Mouse (Mus musculus) MEL (cell line): ENCODE data around the gene Npl. TPM values are rescaled to one million over a fixed set of nuclear protein-coding genes. Genes with fewer than 3 reads are reported as not detected.

Source experiments
- DNase-seq: peaks from one replicate; pipeline ENCODE4 v3.0.0; 2011; ENCODE audit warnings: low read depth, low spot score
- H3K27ac ChIP-seq: 2 replicates; pipeline ENCODE4 v1.5.1; 2012; ENCODE audit warnings: low read depth, mild to moderate bottlenecking, control low read depth, low read length, moderate library complexity; ENCODE audit not compliant: control insufficient read depth
- H3K27me3 ChIP-seq, 2 experiments: fragments of 150-350 bp in 1 of 2; sonication (generic) in 1 of 2; 2 replicates each; pipeline ENCODE4 v1.6.1; 2012; ENCODE audit warnings: low read length in 2 of 2, mild to moderate bottlenecking in 2 of 2, improper control_type of control experiment in 1 of 2, moderate library complexity in 1 of 2; ENCODE audit not compliant: insufficient read depth in 2 of 2, control insufficient read depth in 1 of 2
- H3K36me3 ChIP-seq, 2 experiments: 2 replicates each; pipeline ENCODE4 v1.6.1; 2012 to 2014; ENCODE audit warnings: low read length in 2 of 2, improper control_type of control experiment in 1 of 2, inconsistent platforms in 1 of 2, mild to moderate bottlenecking in 1 of 2; ENCODE audit not compliant: insufficient read depth in 2 of 2, control insufficient read depth in 1 of 2
- H3K4me1 ChIP-seq, 2 experiments: fragments of 150-350 bp in 1 of 2; sonication (generic) in 1 of 2; 2 replicates each; pipeline ENCODE4 v1.6.1; 2012; ENCODE audit warnings: low read length in 2 of 2, improper control_type of control experiment in 1 of 2, mild to moderate bottlenecking in 1 of 2; ENCODE audit not compliant: insufficient read depth in 2 of 2, control insufficient read depth in 1 of 2
- H3K4me3 ChIP-seq, 2 experiments: fragments of 150-350 bp in 1 of 2; sonication (generic) in 1 of 2; 2 replicates each; pipeline ENCODE4 v1.5.1; 2012; ENCODE audit warnings: low read depth in 2 of 2, low read length in 2 of 2, mild to moderate bottlenecking in 2 of 2, moderate library complexity in 2 of 2, control low read depth in 1 of 2, improper control_type of control experiment in 1 of 2; ENCODE audit not compliant: control insufficient read depth in 1 of 2, insufficient read depth in 1 of 2
- H3K79me2 ChIP-seq: 2 replicates; pipeline ENCODE4 v1.6.1; 2012; ENCODE audit warnings: mild to moderate bottlenecking, low read length, moderate library complexity; ENCODE audit not compliant: control insufficient read depth, poor library complexity, insufficient read depth
- H3K9ac ChIP-seq: 2 replicates; pipeline ENCODE4 v1.6.1; 2012; ENCODE audit warnings: low read depth, mild to moderate bottlenecking, control low read depth, low read length, moderate library complexity; ENCODE audit not compliant: control insufficient read depth, poor library complexity, severe bottlenecking
- H3K9me3 ChIP-seq: fragments of 150-350 bp; sonication (generic); replicated peaks from 2 replicates; pipeline ENCODE4 v1.6.1; 2012; ENCODE audit warnings: mild to moderate bottlenecking, low read length, improper control_type of control experiment, moderate library complexity; ENCODE audit not compliant: insufficient read depth
- CHD1 ChIP-seq: IDR thresholded peaks from 2 replicates; pipeline ENCODE4 v1.6.1; 2012; ENCODE audit warnings: low read depth, mild to moderate bottlenecking, inconsistent platforms, low read length, improper control_type of control experiment
- ETS1 ChIP-seq: IDR thresholded peaks from 2 replicates; pipeline ENCODE4 v1.6.1; 2012; ENCODE audit warnings: low read depth, mild to moderate bottlenecking, inconsistent platforms, low read length, improper control_type of control experiment, moderate library complexity
- GABPA ChIP-seq: IDR thresholded peaks from 2 replicates; pipeline ENCODE4 v1.6.1; 2012; ENCODE audit warnings: low read depth, mild to moderate bottlenecking, inconsistent platforms, low read length, improper control_type of control experiment, moderate library complexity
- KAT2A ChIP-seq: conservative IDR thresholded peaks from 2 replicates; pipeline ENCODE4 v1.6.1; 2012; ENCODE audit warnings: low read depth, low read length, improper control_type of control experiment, inconsistent platforms
- MXI1 ChIP-seq: IDR thresholded peaks from 2 replicates; pipeline ENCODE4 v1.6.1; 2011; ENCODE audit warnings: mild to moderate bottlenecking, low read depth, low read length, improper control_type of control experiment
- MYB ChIP-seq: IDR thresholded peaks from 2 replicates; pipeline ENCODE4 v1.6.1; 2011; ENCODE audit warnings: mild to moderate bottlenecking, low read depth, low read length, improper control_type of control experiment
- MYC ChIP-seq: IDR thresholded peaks from 2 replicates; pipeline ENCODE4 v1.6.1; 2011; ENCODE audit warnings: low read depth, mild to moderate bottlenecking, low read length, improper control_type of control experiment, moderate library complexity
- POLR2A ChIP-seq, 2 experiments: IDR thresholded peaks; 2 replicates each; pipeline ENCODE4 v1.6.1; 2011 to 2012; ENCODE audit warnings: low read length in 2 of 2, mild to moderate bottlenecking in 2 of 2, control low read depth in 1 of 2, improper control_type of control experiment in 1 of 2, low read depth in 1 of 2, moderate library complexity in 1 of 2; ENCODE audit not compliant: control insufficient read depth in 1 of 2, insufficient read depth in 1 of 2, poor library complexity in 1 of 2
- POLR2AphosphoS2 ChIP-seq: IDR thresholded peaks from 2 replicates; pipeline ENCODE4 v1.6.1; 2011; ENCODE audit warnings: low read length, improper control_type of control experiment
- RAD21 ChIP-seq: IDR thresholded peaks from 2 replicates; pipeline ENCODE4 v1.6.1; 2011; ENCODE audit warnings: mild to moderate bottlenecking, low read depth, low read length, improper control_type of control experiment
- SIN3A ChIP-seq: IDR thresholded peaks from 2 replicates; pipeline ENCODE4 v1.6.1; 2012; ENCODE audit warnings: low read length, improper control_type of control experiment, inconsistent platforms
- TAL1 ChIP-seq: IDR thresholded peaks from 2 replicates; pipeline ENCODE4 v1.6.1; 2012; ENCODE audit warnings: mild to moderate bottlenecking, inconsistent platforms, low read length, moderate library complexity, mixed read lengths
- TCF12 ChIP-seq: IDR thresholded peaks from 2 replicates; pipeline ENCODE4 v1.6.1; 2014; ENCODE audit warnings: low read depth, mild to moderate bottlenecking, inconsistent platforms, low read length, improper control_type of control experiment, moderate library complexity
- USF1 ChIP-seq: IDR thresholded peaks from 2 replicates; pipeline ENCODE4 v1.6.1; 2014; ENCODE audit warnings: low read depth, mild to moderate bottlenecking, inconsistent platforms, low read length, improper control_type of control experiment, moderate library complexity
- USF2 ChIP-seq, 2 experiments: IDR thresholded peaks; 2 replicates each; pipeline ENCODE4 v1.6.1; 2011 to 2012; ENCODE audit warnings: improper control_type of control experiment in 2 of 2, low read length in 2 of 2, borderline replicate concordance in 1 of 2, inconsistent platforms in 1 of 2, low read depth in 1 of 2, mild to moderate bottlenecking in 1 of 2; ENCODE audit not compliant: insufficient read depth in 1 of 2
- ZC3H11A ChIP-seq: IDR thresholded peaks from 2 replicates; pipeline ENCODE4 v1.6.1; 2012; ENCODE audit warnings: low read depth, mild to moderate bottlenecking, inconsistent platforms, low read length, improper control_type of control experiment
- ZKSCAN1 ChIP-seq: IDR thresholded peaks from 2 replicates; pipeline ENCODE4 v1.6.1; 2012; ENCODE audit warnings: low read depth, mild to moderate bottlenecking, inconsistent platforms, low read length, improper control_type of control experiment, moderate library complexity
- polyA plus RNA-seq, 2 experiments: library from polyadenylated mRNA; stranded (reverse) in 1 of 2; unstranded in 1 of 2; fragments of >175 nt in 1 of 2; fragments of >200 nt in 1 of 2; gene quantifications; 2 replicates each; pipeline versions ENCODE4 v1.2.1 to v1.2.4; 2012; ENCODE audit warnings: low replicate concordance in 2 of 2, low read depth in 1 of 2; ENCODE audit not compliant: insufficient read length in 2 of 2, insufficient read depth in 1 of 2, missing spikeins in 1 of 2
- total RNA-seq: library from RNA; depleted of rRNA; stranded (reverse); fragments of 300-350 nt; gene quantifications from 2 replicates; pipeline ENCODE4 v1.2.3, GENCODE M21; 2012

Npl gene
- total and polyA plus RNA-seq, 3 experiments = 0.08 TPM; not detected in 2

GRCm38 (mm10) chr1:153540753-153541152, 9.1 kb downstream of the Npl start:
- DNase-seq = no peak
- no peaks in the 10 kb centered on the region for H3K4me1 ChIP-seq
- no peak overlapping the region for H3K9ac ChIP-seq
- no peak overlapping the region for H3K4me3 ChIP-seq
- H3K27me3 ChIP-seq = peaks cover 0 to 2% of the 10 kb centered on the region in 2 experiments; a peak in 2 of 4 replicates
- no peak for TF ChIP-seq MYC
- TF ChIP-seq RAD21 = no peak
- no peak for TF ChIP-seq SIN3A
- no peak for TF ChIP-seq TAL1
- no peak for TF ChIP-seq POLR2A (IDR thresholded peaks at IDR 0.05; ENCODE audit: control insufficient read depth in 1 of 2, insufficient read depth in 1 of 2, low read depth in 1 of 2, low read length in 2 of 2, poor library complexity in 1 of 2)
- H3K79me2 ChIP-seq = no peaks in the 10 kb centered on the region
- H3K36me3 ChIP-seq = no peaks in the 10 kb centered on the region
- no peaks in the 10 kb centered on the region for H3K9me3 ChIP-seq
- no peak overlapping the region for H3K27ac ChIP-seq

- Histone ChIP-seq H3K4me1 (no peaks in the 10 kb centered on the region), H3K27me3 (peaks cover 0 to 2% of the 10 kb centered on the region in 2 experiments; a peak in 1 of 4 replicates), H3K9me3 (no peaks in the 10 kb centered on the region), H3K9ac (no peak overlapping the region), H3K36me3 (no peaks in the 10 kb centered on the region), H3K27ac (no peak overlapping the region), H3K4me3 (no peak overlapping the region), H3K79me2 (no peaks in the 10 kb centered on the region)
- DNase-seq = no peak
- TF ChIP-seq POLR2AphosphoS2 (no peak), MYB (no peak), ETS1 (no peak), GABPA (no peak), USF1 (no peak), USF2 (IDR thresholded peaks at IDR 0.05; ENCODE audit: borderline replicate concordance in 1 of 2, insufficient read depth in 1 of 2, low read depth in 1 of 2, low read length in 2 of 2) (no peak), ZKSCAN1 (no peak), MXI1 (no peak), KAT2A (no peak), ZC3H11A (no peak), RAD21 (no peak), CHD1 (no peak), TCF12 (no peak)
Measured at GRCm38 (mm10) chr1:153539739-153540333, 10.0 kb downstream of the Npl start.
